Mouse (Mus musculus) gastrocnemius, adult 8-10 months (tissue): ENCODE measurements around the gene Syt16. TPM values are rescaled to one million over a fixed set of nuclear protein-coding genes. Genes with fewer than 3 reads are reported as not detected.

ENCODE experiments used
- DNase-seq, 2 experiments: peaks; one replicate each; pipeline ENCODE4 v3.0.0; 2022; ENCODE audit warnings: low spot score in 2 of 2
- total RNA-seq, 4 experiments: library from RNA; stranded (reverse); gene quantifications; 2 replicates each; pipeline ENCODE4 v1.2.4; 2022

The Syt16 gene
- total RNA-seq: not detected

DNA sequence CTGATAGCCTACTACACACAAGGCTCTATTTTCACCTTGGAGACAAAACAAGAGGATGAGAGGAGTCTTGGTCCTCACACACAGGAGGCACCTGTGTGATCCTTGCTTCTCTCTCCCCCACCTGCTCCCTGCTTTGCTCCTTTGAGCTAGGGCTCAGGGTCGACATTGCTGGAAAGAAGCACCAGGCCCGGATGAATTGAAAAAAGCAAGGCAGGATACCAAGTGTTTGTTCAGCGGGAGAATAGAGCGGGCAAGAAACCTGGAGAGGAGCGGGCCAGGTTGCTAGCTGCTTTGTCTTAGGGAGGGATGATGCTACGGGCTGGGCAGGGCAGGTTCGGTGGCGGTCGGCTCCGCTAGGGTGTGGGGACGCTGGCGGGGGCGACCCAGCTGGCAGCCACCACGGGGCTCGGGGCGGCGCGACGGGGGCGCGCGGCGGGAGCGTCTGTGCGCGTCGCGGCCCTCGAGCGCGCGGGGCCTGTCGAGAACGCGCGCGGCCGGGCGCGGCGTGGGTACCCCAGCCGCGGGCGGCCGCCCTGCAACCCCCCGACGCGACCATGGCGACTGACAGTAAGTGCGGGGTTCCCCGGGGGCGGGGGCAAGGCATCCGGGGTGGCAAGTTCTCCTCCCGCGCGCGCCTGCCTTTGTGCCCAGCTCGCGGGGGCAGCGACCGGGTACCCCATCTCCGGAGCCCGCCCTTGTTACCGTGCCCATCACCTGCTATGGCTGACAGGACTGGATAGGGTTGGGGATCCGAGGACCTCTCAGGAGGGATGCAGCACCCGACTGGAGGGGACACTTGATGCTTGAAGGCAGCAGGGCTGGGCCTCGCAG is at the start of gene Syt16:
Gene Syt16, plus strand, starts transcription at position 365 of the 831 bp plus-strand sequence.
- no peak for DNase-seq

DNA sequence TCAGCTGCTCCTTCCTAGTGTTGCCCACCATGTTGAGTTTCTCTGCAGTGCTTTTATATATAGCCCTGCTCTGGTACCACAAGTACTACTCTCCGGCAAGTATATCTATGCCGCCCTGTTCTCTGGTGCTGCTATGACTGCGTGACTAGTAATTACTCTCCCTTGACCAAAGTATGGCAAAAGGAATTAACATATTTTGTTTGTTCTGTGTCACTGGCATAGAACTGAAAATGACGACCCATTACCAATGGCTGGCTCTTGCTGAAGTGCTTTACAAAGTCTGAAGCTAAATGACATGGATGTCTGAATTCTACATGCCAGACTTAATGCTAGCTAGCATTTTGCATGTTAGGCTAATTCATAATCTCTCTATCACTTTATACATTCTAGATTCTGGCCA is 49.0 kb upstream of the Syt16 start:
- no peak for DNase-seq

DNA sequence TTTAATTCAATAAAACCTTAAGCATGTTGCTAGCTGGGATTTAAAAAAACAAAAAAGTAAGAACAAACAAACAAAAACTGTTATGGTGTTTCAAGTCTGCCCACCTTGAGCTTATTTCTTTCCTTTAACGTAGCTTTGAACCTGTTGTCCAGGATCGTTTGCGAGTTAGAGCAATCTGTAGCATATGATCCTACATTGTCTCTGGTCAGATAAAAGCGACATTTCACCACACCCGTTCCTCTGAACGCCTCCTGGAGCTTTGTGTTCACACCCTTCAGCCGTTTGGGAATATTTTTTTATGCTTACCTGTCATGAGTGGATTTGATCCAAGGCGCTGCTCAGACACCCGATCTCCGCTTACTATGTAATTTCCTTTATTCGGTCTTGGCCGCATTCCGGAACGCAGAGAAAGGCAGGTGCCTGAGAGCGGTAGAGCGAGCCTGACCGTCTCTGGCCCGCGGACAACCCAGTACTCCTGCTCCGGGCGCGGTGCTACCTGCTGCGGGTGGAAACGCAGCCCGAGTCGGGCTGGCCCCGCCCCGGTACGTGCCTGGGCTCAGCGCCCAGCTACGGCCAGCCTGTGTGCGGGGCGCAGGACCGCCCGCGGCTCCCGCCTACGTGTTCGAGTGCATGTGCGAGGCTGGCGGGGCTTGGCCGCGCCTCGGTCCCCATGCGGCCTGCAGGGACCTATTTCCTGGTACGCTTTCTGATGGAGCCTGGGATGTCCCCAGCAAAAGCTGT is 48.0 kb upstream of the Syt16 start:
- DNase-seq: peak in 1 of 2 experiments; percentile 33

DNA sequence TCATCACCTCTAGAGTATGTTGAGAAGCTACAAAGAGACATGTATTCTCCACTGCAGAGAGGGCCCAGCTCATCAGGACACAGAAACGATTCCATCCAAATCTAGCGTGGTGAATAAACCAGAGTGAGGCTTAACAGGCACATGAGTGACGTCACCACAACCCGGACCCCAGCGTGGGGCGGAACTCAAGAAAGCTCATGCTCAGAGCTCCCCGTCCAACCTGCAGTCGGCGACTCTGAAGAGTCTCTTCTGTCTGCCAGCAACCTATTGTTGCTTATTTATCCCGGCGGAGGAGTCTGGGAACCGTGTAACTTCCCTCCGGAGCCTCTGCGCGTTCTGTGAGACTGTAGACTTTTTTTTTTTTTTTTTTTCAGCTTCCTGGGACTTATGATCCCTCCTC is 44.6 kb upstream of the Syt16 start:
- DNase-seq: no peak

DNA sequence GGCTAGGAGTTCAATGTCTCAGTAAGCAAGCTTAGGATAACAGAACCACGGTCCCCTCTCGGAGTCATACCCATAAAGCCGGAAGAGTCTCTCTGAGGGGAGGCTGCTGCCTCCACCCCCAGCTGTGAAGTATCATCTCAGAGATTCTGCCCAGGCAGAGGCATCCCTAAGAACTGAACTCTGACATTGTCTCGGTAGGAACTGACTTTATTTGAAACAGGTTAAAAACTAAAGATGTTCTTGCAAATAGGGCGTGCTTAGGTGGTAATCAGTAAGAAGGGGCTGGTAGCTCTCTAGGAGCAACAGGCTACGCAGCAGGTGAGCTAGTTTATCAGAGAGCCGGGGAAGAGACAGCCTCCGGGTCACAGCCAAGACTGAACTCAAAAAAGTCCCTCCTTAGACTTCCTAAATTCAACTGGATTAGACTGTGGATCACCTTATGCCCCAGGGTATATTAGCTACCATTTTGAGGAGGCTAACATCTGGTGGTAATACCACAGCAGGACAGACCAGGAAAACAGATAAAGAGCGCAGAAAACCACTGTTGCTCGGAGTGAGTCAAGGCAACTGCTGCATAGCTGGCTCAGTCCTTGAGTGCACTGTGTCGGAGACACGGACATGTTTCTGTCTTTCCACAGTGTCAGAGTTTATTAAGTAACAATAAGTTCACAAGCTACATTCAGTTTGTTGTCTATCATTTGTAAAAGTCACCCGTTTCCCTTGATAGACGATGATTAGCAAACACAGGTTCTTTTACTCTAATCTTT is 43.9 kb upstream of the Syt16 start:
- DNase-seq: no peak

DNA sequence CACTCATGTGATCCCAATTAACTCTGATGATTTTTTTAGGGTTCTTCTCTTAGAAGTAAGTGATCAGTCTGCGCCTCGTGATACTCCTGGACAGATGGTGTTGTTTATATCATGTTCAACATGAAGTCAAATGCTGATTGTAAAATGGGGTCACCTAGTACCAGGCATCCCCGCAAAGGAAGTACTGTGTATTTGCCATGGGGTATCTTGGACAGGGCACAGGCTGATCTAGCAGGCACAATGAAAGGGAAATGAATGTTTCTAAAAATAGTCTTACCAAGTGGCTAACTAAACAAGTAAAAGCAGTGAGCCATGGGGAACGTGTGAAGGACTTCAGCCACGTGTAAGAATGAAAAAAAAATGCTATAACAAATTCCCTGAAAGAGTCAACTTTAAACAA is 42.7 kb upstream of the Syt16 start:
- no peak for DNase-seq

DNA sequence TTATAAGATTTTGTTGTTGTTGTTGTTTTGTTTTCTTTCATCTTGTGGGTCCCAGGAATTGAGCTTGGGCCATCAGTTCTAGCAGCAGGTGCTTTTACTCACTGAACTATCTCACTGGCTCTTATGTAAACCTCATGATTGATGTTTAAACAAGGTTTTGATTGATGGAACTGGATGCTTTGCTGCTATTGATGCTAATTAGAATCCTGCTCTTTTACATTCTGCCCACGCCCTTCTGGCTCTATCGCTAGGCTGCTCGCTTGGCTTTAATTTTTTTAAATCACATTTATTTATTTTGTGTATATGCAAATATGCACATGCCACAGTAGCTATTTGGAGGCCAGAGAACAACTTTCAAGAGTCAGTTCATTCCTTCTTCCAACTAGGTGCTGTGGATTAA is 39.8 kb upstream of the Syt16 start:
- no peak for DNase-seq

DNA sequence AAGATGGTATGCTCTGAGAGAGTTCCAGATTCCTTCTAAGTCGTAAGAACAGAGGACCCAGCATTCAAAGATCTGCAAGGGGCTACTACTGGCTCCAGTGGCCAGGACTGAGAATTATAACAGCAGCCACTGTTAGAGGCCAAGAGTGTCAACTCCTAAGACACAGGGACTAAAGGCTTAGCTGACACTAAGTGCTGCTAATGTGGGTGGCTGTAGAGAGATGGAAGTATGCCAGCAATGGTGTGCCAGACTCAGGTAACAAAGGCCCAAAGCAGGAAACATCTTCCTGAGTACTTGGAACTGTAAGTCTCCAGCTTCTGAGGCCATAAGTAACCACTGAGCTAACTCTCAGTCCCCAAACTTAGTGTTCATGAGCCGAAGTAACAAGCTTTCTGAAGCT is 38.6 kb upstream of the Syt16 start:
- DNase-seq: no peak

DNA sequence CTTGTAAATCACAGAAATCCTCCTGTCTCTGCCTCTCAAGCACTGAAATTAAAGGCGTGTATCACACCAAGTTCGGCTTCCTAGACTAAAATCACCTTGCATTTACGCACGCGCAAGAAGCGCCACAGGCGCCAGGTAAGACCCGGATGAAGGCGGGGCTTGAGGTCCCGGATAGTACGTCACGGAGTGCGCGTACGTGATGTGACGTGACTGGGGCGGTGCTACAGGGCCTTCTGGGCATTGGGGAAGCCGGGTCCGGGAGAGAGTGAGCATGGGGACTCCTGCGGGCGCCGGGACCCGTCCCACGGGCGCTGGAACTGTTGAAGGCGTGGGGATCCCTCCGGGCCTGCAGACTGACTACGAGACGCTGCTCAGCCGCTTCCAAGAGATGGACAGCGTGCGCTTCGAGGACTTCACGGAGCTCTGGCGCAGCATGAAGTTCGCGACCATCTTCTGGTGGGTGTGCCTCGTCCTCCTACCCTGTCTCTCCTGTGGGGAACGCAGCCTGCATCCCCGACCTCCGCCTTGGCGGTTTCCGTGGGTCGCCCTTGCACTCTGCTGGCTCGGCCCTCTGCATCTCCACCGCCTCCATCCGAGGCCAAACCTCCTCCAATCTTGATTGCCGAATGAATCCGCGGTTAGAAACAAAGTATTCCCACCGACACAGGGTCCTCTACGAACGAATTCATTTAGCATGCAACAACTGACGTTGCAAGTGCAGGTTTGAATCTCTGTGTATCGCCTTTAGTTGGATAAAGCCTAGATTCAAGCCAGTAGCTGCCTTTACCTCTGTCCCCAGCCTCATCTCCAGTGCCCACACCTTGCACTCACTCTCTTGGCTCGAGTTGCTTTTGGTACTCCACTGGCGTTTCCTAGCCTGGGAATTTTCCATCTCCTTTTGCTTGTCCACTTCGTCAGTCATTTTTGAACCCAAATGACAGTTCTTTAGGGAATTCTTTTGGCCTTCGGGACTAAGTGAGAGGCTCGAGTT is 32.9 kb upstream of the Syt16 start, which contains the start of gene Snapc1:
Gene Snapc1, plus strand, starts transcription at position 191 of the 991 bp plus-strand sequence.
- peak; percentile 93 for DNase-seq

DNA sequence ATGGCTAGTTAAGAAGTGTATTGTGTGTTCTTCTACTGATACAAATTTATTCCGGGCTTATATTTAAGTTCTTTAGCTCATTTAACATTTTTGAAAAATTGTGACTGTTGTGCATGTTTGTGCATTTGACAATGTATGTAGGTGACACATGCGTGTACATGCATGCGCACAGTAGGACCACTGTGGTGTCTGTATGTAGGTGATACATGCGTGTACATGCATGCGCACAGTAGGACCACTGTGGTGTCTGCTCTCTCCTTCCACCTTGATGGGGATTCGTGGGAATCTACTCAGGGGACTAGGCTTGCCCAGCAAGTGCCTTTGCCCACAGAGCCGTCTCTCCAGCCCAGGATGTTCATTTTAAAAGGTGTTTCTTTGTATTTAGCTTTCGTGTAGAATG is 28.3 kb upstream of the Syt16 start:
- no peak for DNase-seq

DNA sequence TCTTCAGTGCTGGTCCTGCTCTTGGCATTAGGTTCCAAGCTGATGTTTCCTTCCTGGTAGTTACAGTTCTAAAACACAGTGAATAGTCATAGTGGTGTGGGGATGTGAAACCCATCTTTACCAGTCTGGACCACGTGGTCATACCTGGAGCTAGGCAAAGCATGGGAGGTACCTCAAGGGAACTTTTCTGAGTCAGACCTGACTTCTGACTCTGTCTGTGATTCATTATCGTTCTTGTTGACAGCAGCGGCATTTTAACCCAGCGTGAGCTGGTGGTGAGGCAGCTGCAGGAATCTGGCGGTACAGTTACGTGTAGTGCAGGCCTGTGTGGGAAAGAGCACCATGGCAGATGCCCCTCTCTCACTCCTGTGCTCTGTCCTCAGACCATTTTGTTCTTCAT is 22.9 kb upstream of the Syt16 start:
- DNase-seq: no peak

DNA sequence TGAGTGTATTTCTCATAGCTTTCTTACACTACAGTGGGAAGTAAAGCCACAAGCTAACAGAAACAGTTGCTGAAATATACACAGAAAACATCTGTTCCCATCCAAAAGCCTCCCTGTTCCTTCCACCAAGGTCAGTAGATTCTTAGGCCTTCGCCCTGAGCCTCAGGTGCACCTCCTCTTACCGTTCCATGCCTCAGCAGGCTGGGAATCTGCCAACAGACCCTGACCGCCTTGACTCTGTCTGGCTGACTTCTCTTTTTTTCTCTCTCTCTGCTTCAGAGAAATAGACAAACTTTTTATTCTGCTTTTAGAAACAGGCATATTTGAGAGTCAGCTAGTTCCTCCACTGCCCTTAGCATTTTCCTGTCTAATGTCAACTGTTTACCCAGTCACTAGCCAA is 19.3 kb upstream of the Syt16 start:
- no peak for DNase-seq

DNA sequence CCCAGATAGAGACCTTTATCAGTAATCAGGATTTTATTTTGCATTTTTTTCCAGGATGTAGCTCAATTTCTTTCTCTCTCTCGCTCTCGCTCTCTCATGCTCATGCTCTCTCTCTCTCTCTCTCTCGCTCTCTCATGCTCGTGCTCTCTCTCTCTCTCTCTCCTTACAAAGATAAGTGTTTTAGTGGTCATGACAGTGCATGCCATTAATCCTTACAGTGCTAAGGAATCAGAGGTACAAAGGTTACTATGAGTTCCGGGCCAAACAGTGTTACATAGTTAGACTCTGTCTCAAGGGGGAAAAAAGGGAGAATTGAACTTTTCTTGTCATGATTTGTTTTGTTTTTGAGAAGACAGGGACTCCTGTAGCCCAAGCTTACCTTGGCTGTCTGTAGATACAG is 17.8 kb upstream of the Syt16 start:
- DNase-seq: no peak

DNA sequence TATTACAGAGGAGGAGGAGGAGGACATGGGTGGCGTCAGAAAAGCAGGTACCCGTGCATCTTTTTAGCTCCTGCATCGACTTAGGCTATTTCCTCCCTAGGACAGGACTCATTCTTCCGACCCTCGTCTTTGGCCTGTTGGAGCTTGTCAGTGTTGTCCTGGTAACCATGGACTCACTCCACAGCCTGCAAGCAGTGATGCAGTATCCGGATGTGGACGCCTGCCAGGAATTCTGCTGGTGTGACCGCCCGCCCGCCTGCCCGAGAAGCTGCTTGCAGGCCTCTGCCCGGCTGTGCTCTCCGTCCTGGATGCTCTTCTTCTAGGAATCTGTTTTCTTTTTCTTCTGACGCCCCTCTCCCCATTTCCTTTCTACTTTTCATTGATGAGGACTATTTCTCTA is 14.9 kb upstream of the Syt16 start:
- no peak for DNase-seq

DNA sequence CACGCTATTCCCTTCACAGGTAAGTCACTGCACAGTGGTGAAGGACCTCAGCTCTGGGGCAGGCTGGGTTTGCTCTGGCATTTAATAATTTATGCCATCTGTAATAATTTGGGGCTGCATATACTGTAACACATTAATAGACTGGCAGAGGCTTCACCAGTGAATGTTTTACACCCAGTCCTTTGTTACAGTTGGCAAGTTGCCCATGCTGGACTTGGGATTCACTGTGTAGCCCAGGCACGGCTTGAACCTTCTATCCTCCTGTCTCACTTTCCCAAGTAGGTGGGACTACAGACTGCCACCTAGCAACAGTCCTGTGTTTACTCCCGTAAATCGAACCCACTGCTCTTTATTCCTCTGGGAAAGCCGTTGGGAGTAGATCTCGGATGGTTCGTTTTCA is 11.2 kb upstream of the Syt16 start:
- no peak for DNase-seq

DNA sequence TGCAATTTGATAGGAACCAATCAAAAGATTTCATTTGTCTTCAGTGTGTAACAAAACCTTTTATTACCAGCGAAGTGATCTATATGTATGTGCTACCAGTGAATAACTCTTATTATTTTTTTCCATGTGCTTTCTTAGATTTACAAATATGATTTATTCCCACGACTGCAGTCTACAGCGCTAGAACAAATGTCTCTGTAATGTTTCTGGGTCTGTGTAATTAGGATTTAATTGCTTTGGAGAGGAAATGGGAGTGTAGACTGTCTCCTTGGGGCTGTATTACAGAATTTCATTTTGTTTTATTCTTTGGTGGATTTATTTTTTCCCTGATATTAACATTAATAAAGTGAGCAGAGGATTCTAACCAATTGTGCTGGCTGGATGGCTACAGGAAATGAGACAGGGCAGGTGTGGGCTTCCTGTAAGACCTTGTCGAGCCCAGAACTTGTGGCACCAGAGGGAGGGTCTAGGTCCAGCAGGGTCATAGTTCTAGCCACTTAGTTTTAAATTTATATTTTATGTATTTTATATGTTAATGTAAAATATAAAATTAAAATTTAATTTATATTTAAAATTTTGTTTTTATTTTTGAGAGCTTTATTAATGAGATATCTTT is 9.0 kb upstream of the Syt16 start:
- no peak for DNase-seq

DNA sequence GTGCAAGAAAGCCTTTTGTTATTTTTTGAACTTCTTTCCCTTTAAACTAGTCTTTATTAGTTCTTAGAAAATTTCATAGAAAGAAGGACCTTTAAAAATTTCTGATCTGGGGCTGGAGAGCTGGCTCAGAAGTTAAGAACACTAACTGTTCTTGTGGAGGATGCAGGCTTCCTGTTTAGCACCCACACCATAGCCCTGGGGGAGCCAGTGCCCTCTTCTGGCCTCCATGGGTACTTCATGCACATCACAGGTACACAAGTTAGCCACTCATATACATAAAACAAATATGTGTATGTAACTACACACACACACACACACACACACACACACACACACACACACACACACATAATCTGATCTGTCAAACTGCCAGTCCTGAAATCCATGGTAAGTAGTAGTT is 7.9 kb upstream of the Syt16 start:
- DNase-seq: peak; percentile 30 to 39

DNA sequence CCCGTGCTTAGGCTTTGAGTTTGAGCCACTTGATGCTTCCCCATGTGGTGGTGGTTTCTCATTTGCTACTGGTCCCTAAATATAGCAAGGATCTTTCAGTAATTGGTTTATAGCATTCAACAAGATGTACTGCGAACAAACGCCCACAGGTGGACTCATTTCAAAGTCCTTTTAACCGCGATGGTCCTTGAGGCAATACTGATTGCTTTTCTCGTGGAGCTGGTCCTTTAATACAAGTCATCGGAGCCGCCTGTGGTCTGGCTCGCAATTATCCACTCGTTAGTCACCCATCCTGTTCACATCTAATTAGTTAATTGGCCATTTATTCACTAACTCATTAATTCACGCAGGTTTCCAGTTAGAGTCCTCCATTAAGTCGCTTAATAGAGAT is 560 bp upstream of the Syt16 start:
- no peak for DNase-seq

DNA sequence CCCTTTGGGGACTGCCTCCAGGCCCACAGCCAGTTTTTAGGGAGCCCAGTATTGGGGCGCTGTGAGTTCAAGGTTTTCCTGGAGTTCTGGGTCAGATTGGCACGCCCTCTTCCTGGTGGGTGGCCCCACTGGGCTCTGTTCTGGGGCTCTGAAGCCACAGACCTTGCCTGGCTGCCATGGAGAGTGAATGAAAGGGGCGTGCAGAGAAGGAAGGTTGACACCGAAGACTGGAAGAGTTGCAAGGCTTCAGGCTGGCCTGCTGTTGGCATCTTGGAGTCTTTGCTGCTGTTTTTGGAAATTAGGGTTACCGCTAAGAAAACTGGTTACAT is 631 bp downstream of the Syt16 start:
- no peak for DNase-seq

DNA sequence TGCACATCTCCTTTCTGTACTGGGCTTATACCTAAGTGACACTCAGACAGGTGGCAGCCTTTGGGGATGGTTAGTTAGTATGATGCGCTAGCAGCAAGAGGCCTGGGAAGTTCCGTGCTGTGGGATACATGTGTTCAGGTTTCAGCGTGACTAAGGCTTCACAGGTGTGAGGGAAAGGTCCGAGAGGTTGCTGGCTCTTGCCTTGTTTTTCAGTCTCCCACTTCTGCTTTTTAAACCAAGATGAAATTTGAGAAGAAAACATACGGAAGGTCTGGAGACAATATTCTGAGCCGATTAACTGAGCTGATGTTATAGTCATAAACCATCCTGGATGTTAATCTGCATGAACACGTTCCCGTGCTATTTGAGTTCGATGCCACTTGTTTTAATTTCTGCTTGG is 5.0 kb downstream of the Syt16 start:
- no peak for DNase-seq
